Mouse (Mus musculus) stomach, embryonic 16.5 days (tissue): ENCODE data around the gene Cacna1h. TPM values are rescaled to one million over a fixed set of nuclear protein-coding genes. Genes with fewer than 3 reads are reported as not detected.

Experiments
- ATAC-seq: fragments of 200-750 bp; cut with Nextera tagmentation; 2 replicates; pipeline ENCODE4 v1.8.0; 2017; ENCODE audit warnings: moderate number of reproducible peaks, moderate TSS enrichment; ENCODE audit not compliant: insufficient read depth, low FRiP score
- H3K27ac ChIP-seq: fragments of 300-500 bp; sonication (generic); 2 replicates; pipeline ENCODE4 v1.5.1; 2014; ENCODE audit warnings: low read length
- H3K27me3 ChIP-seq: fragments of 300-500 bp; sonication (generic); 2 replicates; pipeline ENCODE4 v1.6.1; 2014; ENCODE audit warnings: low read length, control low read depth, mixed read lengths; ENCODE audit not compliant: control insufficient read depth, insufficient read depth
- H3K36me3 ChIP-seq: fragments of 300-500 bp; sonication (generic); 2 replicates; pipeline ENCODE4 v1.6.1; 2014; ENCODE audit warnings: low read length; ENCODE audit not compliant: control insufficient read depth, insufficient read depth
- H3K4me1 ChIP-seq: fragments of 300-500 bp; sonication (generic); 2 replicates; pipeline ENCODE4 v1.6.1; 2014; ENCODE audit warnings: low read length, control low read depth, mixed read lengths; ENCODE audit not compliant: control insufficient read depth, insufficient read depth
- H3K4me2 ChIP-seq: fragments of 300-500 bp; sonication (generic); 2 replicates; pipeline ENCODE4 v1.6.1; 2014; ENCODE audit warnings: low read depth, low read length, mixed read lengths
- H3K4me3 ChIP-seq: fragments of 300-500 bp; sonication (generic); replicated peaks from 2 replicates; pipeline ENCODE4 v1.5.1; 2014; ENCODE audit warnings: mild to moderate bottlenecking, low read length
- H3K9ac ChIP-seq: fragments of 300-500 bp; sonication (generic); 2 replicates; pipeline ENCODE4 v1.6.1; 2014; ENCODE audit warnings: low read length
- H3K9me3 ChIP-seq: fragments of 300-500 bp; sonication (generic); replicated peaks from 2 replicates; pipeline ENCODE4 v1.6.1; 2016; ENCODE audit warnings: low read length, control low read depth; ENCODE audit not compliant: control insufficient read depth
- WGBS: fragments of 180-500 bp; shearing (Covaris S2); extraction: QIAGEN DNeasy Blood & Tissue Kit; methylation state at CpG from one replicate; pipeline ENCODE4 v1.1.7; 2014; 5-methylcytosine and 5-hydroxymethylcytosine counted together
- polyA plus RNA-seq: library from polyadenylated mRNA; unstranded; fragments of >200 nt; fragmentation: Nextera tagmentation; extraction: Ambion mirVana; gene quantifications from 2 replicates; pipeline ENCODE4 v1.2.1, GENCODE M21; 2015

Cacna1h gene
- polyA plus RNA-seq, 1 experiment from 2014 or later = 2.9 TPM

GRCm38 (mm10) chr17:25430534-25430933 lies 3.0 kb downstream of the Cacna1h start:
- no peaks in the 10 kb centered on the region for H3K36me3 ChIP-seq
- no peak overlapping the region for H3K27ac ChIP-seq
- no peak overlapping the region for H3K4me3 ChIP-seq
- H3K9me3 ChIP-seq = no peaks in the 10 kb centered on the region
- WGBS = 42% methylated on average over 8 of the region's 8 CpGs
- no peak overlapping the region for H3K4me2 ChIP-seq
- no peak for ATAC-seq
- no peaks in the 10 kb centered on the region for H3K27me3 ChIP-seq
- H3K9ac ChIP-seq = no peak overlapping the region
- peaks cover 60% of the 10 kb centered on the region for H3K4me1 ChIP-seq

GRCm38 (mm10) chr17:25429886-25430285 lies 3.7 kb downstream of the Cacna1h start:
- Histone ChIP-seq H3K27me3 (no peaks in the 10 kb centered on the region), H3K9ac (no peak overlapping the region), H3K9me3 (no peaks in the 10 kb centered on the region), H3K36me3 (no peaks in the 10 kb centered on the region), H3K4me2 (no peak overlapping the region), H3K4me3 (no peak overlapping the region), H3K4me1 (peaks cover 60% of the 10 kb centered on the region), H3K27ac (no peak overlapping the region)
- WGBS = 21% methylated on average over 6 of the region's 6 CpGs
- ATAC-seq = no peak

- H3K9me3 ChIP-seq = no peaks in the 10 kb centered on the region
- no peak overlapping the region for H3K9ac ChIP-seq
- H3K27ac ChIP-seq = no peak overlapping the region
- no peak overlapping the region for H3K4me3 ChIP-seq
- peaks cover 58% of the 10 kb centered on the region for H3K4me1 ChIP-seq
- H3K27me3 ChIP-seq = no peaks in the 10 kb centered on the region
- no peaks in the 10 kb centered on the region for H3K36me3 ChIP-seq
- H3K4me2 ChIP-seq = no peak overlapping the region
- no peak for ATAC-seq
- 50% methylated on average over 5 of the region's 5 CpGs for WGBS
Measured at GRCm38 (mm10) chr17:25429240-25429639, 4.3 kb downstream of the Cacna1h start.

GRCm38 (mm10) chr17:25427441-25427840 lies 6.1 kb downstream of the Cacna1h start:
- ATAC-seq = peak; percentile 70; the same call in 1 of the 2 replicates
- H3K9ac ChIP-seq = no peak overlapping the region
- WGBS = 26% methylated on average over 10 of the region's 10 CpGs
- no peak overlapping the region for H3K4me3 ChIP-seq
- H3K4me1 ChIP-seq = peaks cover 54% of the 10 kb centered on the region
- H3K27ac ChIP-seq = peak overlapping the region; percentile 60; the same call in 1 of the 2 replicates
- H3K9me3 ChIP-seq = no peaks in the 10 kb centered on the region
- H3K36me3 ChIP-seq = no peaks in the 10 kb centered on the region
- H3K4me2 ChIP-seq = no peak overlapping the region
- H3K27me3 ChIP-seq = no peaks in the 10 kb centered on the region

- H3K36me3 ChIP-seq = no peaks in the 10 kb centered on the region; the same call in 1 of the 2 replicates
- no peak overlapping the region for H3K4me3 ChIP-seq
- no peaks in the 10 kb centered on the region for H3K27me3 ChIP-seq
- H3K4me1 ChIP-seq = peaks cover 41% of the 10 kb centered on the region
- WGBS = 61% methylated on average over 2 of the region's 2 CpGs
- H3K27ac ChIP-seq = no peak overlapping the region
- H3K9me3 ChIP-seq = no peaks in the 10 kb centered on the region
- H3K4me2 ChIP-seq = no peak overlapping the region
- no peak overlapping the region for H3K9ac ChIP-seq
- ATAC-seq = no peak
Measured at GRCm38 (mm10) chr17:25425996-25426395, 7.6 kb downstream of the Cacna1h start.

GRCm38 (mm10) chr17:25424526-25425080 lies 9.0 kb downstream of the Cacna1h start:
- whole genome bisulfite sequencing = 68% methylated on average over 8 of the region's 8 CpGs

GRCm38 (mm10) chr17:25420998-25421397 lies 12.6 kb downstream of the Cacna1h start:
- WGBS = 86% methylated on average over 3 of the region's 3 CpGs
- H3K4me3 ChIP-seq = no peak overlapping the region
- no peaks in the 10 kb centered on the region for H3K27me3 ChIP-seq
- H3K36me3 ChIP-seq = no peaks in the 10 kb centered on the region; the same call in 1 of the 2 replicates
- no peak overlapping the region for H3K27ac ChIP-seq
- H3K4me2 ChIP-seq = no peak overlapping the region
- no peak for ATAC-seq
- peaks cover 23% of the 10 kb centered on the region for H3K4me1 ChIP-seq
- H3K9me3 ChIP-seq = no peaks in the 10 kb centered on the region
- H3K9ac ChIP-seq = no peak overlapping the region

More at GRCm38 (mm10) chr17:25424526-25425080, 9.0 kb downstream of the Cacna1h start:
- Histone ChIP-seq H3K36me3 (no peaks in the 10 kb centered on the region; the same call in 1 of the 2 replicates), H3K4me2 (no peak overlapping the region), H3K4me1 (peaks cover 27% of the 10 kb centered on the region), H3K9me3 (no peaks in the 10 kb centered on the region), H3K27me3 (no peaks in the 10 kb centered on the region), H3K9ac (no peak overlapping the region), H3K27ac (no peak overlapping the region), H3K4me3 (no peak overlapping the region)
- no peak for ATAC-seq

GRCm38 (mm10) chr17:25418926-25419325 lies 14.7 kb downstream of the Cacna1h start:
- Histone ChIP-seq H3K9me3 (no peaks in the 10 kb centered on the region), H3K4me1 (peaks cover 43% of the 10 kb centered on the region), H3K27me3 (no peaks in the 10 kb centered on the region), H3K9ac (no peak overlapping the region), H3K27ac (no peak overlapping the region), H3K36me3 (no peaks in the 10 kb centered on the region; the same call in 1 of the 2 replicates), H3K4me2 (no peak overlapping the region), H3K4me3 (no peak overlapping the region)
- WGBS = 32% methylated on average over 9 of the region's 9 CpGs
- no peak for ATAC-seq

- peaks cover 45% of the 10 kb centered on the region for H3K4me1 ChIP-seq
- no peak overlapping the region for H3K9ac ChIP-seq
- no peak for ATAC-seq
- H3K9me3 ChIP-seq = no peaks in the 10 kb centered on the region
- no peak overlapping the region for H3K4me2 ChIP-seq
- H3K4me3 ChIP-seq = no peak overlapping the region
- no peak overlapping the region for H3K27ac ChIP-seq
- H3K36me3 ChIP-seq = no peaks in the 10 kb centered on the region; the same call in 1 of the 2 replicates
- no peaks in the 10 kb centered on the region for H3K27me3 ChIP-seq
- WGBS = 64% methylated on average over 6 of the region's 6 CpGs
Measured at GRCm38 (mm10) chr17:25417990-25418389, 15.6 kb downstream of the Cacna1h start.
